8 mouse cellular contexts compared by ENCODE assay signal in the genomic region with DNA sequence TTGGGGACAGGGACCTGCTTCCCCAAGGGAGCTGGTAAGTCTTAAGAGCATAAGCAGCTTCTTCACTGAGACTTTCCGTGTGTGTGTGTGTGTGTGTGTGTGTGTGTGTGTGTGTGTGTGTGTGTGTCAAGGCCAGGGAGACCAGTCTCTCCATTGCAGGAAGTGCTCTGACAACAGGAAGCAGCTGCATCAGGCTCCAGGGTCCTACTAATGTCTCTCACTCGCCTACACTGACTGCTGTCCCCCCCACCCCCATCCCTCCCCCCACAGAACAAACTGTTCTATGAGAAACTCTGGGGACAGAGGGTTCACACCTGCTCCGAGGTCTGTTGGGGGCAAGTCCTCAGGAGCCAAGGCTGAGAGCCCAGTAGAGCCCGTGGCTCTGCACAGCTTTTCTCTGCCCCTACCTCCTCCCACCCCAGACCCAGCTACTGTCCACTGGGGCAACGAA. TPM values are rescaled to one million over a fixed set of nuclear protein-coding genes. Genes with fewer than 3 reads are reported as not detected.
DNase-seq lines count a peak whose midpoint lies in the region; ATAC-seq and TF ChIP-seq lines count a peak whose summit lies in the region.

No protein-coding gene starts in this region.

- H3K27me3 ChIP-seq in heart, embryonic 15.5 days: no peaks in the 10 kb centered on the region
- no peaks in the 10 kb centered on the region for H3K27me3 ChIP-seq in liver, adult 2 months (ENCODE audit: control insufficient read depth, insufficient read depth, low read length)
- H3K27me3 ChIP-seq in cerebellum, adult 2 months (ENCODE audit: control insufficient read depth, insufficient read depth, low read length): no peaks in the 10 kb centered on the region

- no peaks in the 10 kb centered on the region for H3K36me3 ChIP-seq in heart, embryonic 15.5 days
- H3K36me3 ChIP-seq in liver, adult 2 months (ENCODE audit: control insufficient read depth, insufficient read depth, low read length): no peaks in the 10 kb centered on the region

- H3K79me2 ChIP-seq in liver, adult 2 months (ENCODE audit: control insufficient read depth, insufficient read depth, low read length): no peaks in the 10 kb centered on the region

- no peak overlapping the region for H3K4me2 ChIP-seq in heart, embryonic 15.5 days

- H3K4me1 ChIP-seq in heart, embryonic 15.5 days (replicated peaks): peaks cover 20% of the 10 kb centered on the region
- H3K4me1 ChIP-seq in liver, adult 2 months (ENCODE audit: control insufficient read depth, insufficient read depth, low read length): peaks cover 17% of the 10 kb centered on the region
- no peaks in the 10 kb centered on the region for H3K4me1 ChIP-seq in cerebellum, adult 2 months (ENCODE audit: control insufficient read depth, insufficient read depth, low read length)

- H3K9me3 ChIP-seq in heart, embryonic 15.5 days (replicated peaks): no peaks in the 10 kb centered on the region

- peak overlapping the region; percentile 63 for H3K27ac ChIP-seq in heart, embryonic 15.5 days
- peak overlapping the region; percentile 20; the same call in 1 of the 2 replicates for H3K27ac ChIP-seq in liver, adult 2 months (replicated peaks; ENCODE audit: insufficient read depth, low read depth, low read length)
- no peak overlapping the region for H3K27ac ChIP-seq in cerebellum, adult 2 months (ENCODE audit: insufficient read depth, low read length)

- TF ChIP-seq CTCF in liver, adult 2 months (IDR thresholded peaks at IDR 0.05; ENCODE audit: low read depth, low read length): no peak
- no peak for TF ChIP-seq CTCF in cerebellum, adult 2 months (IDR thresholded peaks at IDR 0.05; ENCODE audit: borderline replicate concordance, insufficient read depth, low read depth, low read length)

- DNase-seq in gastrocnemius, postnatal 10 days: peak; percentile 31
- DNase-seq in gastrocnemius, postnatal 4 days (ENCODE audit: low spot score in 2 of 2): no peak
- DNase-seq in CD4-positive helper T cell, adult 2 months (ENCODE audit: low read depth, low spot score): peak; percentile 72
- DNase-seq in liver, adult 2 months (ENCODE audit: extremely low read depth, low read depth, low spot score): no peak
- peak; percentile 80 to 83 for DNase-seq in spleen, postnatal 36 days (ENCODE audit: low spot score in 2 of 2)
- no peak for DNase-seq in cerebellum, adult 2 months
- DNase-seq in c-Kit-positive CD71-positive TER-119-positive erythroid progenitor cells, embryonic 14.5 days (ENCODE audit: low spot score): no peak

- H3K9ac ChIP-seq in heart, embryonic 15.5 days: no peak overlapping the region
- no peak overlapping the region for H3K9ac ChIP-seq in liver, adult 2 months (ENCODE audit: low read depth, low read length)

- TF ChIP-seq POLR2A in liver, adult 2 months (IDR thresholded peaks at IDR 0.05; ENCODE audit: extremely low read depth, insufficient read depth, low read length): no peak
- no peak for TF ChIP-seq POLR2A in cerebellum, adult 2 months (IDR thresholded peaks at IDR 0.05; ENCODE audit: borderline replicate concordance, insufficient read depth, low read length)

- no peak for ATAC-seq in heart, embryonic 15.5 days (replicated peaks; ENCODE audit: insufficient number of reproducible peaks, insufficient read depth, low FRiP score, low read depth)

- H3K4me3 ChIP-seq in heart, embryonic 15.5 days: no peak overlapping the region
- H3K4me3 ChIP-seq in liver, adult 2 months (ENCODE audit: insufficient read depth, low read depth, low read length): no peak overlapping the region
- no peak overlapping the region for H3K4me3 ChIP-seq in cerebellum, adult 2 months (replicated peaks; ENCODE audit: insufficient read depth, low read depth, low read length)

- 51% methylated on average over 5 of the region's 5 CpGs for WGBS in heart, embryonic 15.5 days
- WGBS in liver, adult 2 months: 72% methylated on average over 5 of the region's 5 CpGs
- WGBS in cerebellum, adult 2 months: 37% methylated on average over 5 of the region's 5 CpGs

RNA-seq across cellular contexts. Expression of a gene that starts 11.8 kb away (rescaled TPM):
- 100 to 1,000 TPM; 148 to 154 TPM for total RNA-seq in gastrocnemius, postnatal 10 days (2021)
- total RNA-seq in gastrocnemius, postnatal 4 days (2021): 100 to 1,000 TPM; 144 to 148 TPM
- 194 and 204 TPM in 2 replicates for polyA plus RNA-seq in heart, embryonic 15.5 days (2015; fragmentation: Nextera tagmentation; extraction: Ambion mirVana)
- total RNA-seq in liver, adult 2 months (2014; rRNA removed): 59.7 and 72.8 TPM in 2 replicates
- polyA plus RNA-seq in liver, adult 2 months (2012; rRNA removed): 33.4 and 37.3 TPM in 2 replicates
- polyA plus RNA-seq in cerebellum, adult 2 months (2012; rRNA removed): 219 and 221 TPM in 2 replicates

RNA-seq across cellular contexts. Expression of a gene that starts 58.2 kb away (rescaled TPM):
- total RNA-seq in gastrocnemius, postnatal 10 days (2021): 10 to 100 TPM; 14.5 to 15.7 TPM
- 10 to 100 TPM; 20.5 to 22.9 TPM for total RNA-seq in gastrocnemius, postnatal 4 days (2021)
- polyA plus RNA-seq in heart, embryonic 15.5 days (2015; fragmentation: Nextera tagmentation; extraction: Ambion mirVana): 1.9 and 3.8 TPM in 2 replicates
- total RNA-seq in liver, adult 2 months (2014; rRNA removed): 10.9 and 17.0 TPM in 2 replicates
- 3.9 and 5.7 TPM in 2 replicates for polyA plus RNA-seq in liver, adult 2 months (2012; rRNA removed)
- 8.6 and 9.2 TPM in 2 replicates for polyA plus RNA-seq in cerebellum, adult 2 months (2012; rRNA removed)

Comparison
In these comparisons a context has a peak if more than half of its experiments do, and no peak if none do; other contexts are left out.
1. DNase-seq: peak in gastrocnemius, postnatal 10 days (single experiment), CD4-positive helper T cell, adult 2 months (single experiment) and spleen, postnatal 36 days (2 of 2); none in gastrocnemius, postnatal 4 days (0 of 2), liver, adult 2 months (single experiment), cerebellum, adult 2 months (0 of 2) and c-Kit-positive CD71-positive TER-119-positive erythroid progenitor cells, embryonic 14.5 days (single experiment).